ENCODE assay signal across 9 mouse cellular contexts in the genomic region with DNA sequence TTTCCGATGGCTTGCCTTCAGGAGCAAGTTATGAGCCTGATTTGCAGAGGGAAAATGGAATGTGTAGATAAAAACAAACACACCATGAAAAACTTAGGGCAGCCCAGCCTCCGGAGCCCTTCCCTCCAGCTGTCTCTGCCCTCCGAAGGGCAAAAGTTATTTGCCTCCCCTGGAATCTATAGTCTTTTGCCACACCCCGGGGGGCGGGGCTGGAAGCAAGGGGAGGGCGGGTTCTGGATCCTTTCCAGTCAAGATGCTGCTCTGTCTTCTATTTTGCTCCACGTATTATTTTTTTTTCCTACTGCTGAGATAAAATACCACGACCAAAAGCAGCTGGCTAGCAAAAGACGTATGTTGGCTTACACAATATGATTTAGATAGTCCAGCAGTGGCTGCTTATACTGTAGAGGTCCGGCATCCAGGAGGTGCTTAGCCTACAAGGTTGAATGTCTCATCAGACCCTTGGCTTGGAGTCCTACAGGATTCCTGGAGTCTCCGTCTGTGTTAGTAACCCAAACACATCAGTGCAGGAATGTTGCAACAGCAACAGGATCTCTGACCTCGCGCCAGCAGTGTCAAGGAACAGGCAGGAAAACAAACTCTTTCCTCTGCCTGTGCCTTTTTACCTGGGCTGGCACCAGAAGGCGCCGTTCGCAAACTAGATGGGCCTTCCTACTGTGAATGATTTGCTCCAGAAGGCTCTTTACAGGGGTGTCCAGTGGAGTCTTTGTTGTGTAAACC. TPM values are rescaled to one million over a fixed set of nuclear protein-coding genes. Genes with fewer than 3 reads are reported as not detected.
DNase-seq lines count a peak whose midpoint lies in the region; ATAC-seq lines count a peak whose summit lies in the region.
"Had no signal": no experiment of that assay in that cellular context is flagged by ENCODE, and none has a peak within 500 bp of the region (broad histone marks: within the 10 kb centered on the region; RNA-seq: fewer than 3 reads in every experiment).

No protein-coding gene starts in this region.

- intact Hi-C loops in left cerebral cortex, postnatal 25 days (cut with DNase I): no loop called here

- ATAC-seq in hindbrain, embryonic 14.5 days (ENCODE audit: low FRiP score): no peak
- ATAC-seq in liver, embryonic 16.5 days (ENCODE audit: low read depth): 0 out of 2 replicates have a peak, but pooled peaks have one; percentile 9
- ATAC-seq in stomach, embryonic 14.5 days (ENCODE audit: insufficient number of reproducible peaks, insufficient read depth, low FRiP score, low read depth): no peak

- no peak overlapping the region for H3K9ac ChIP-seq in hindbrain, embryonic 14.5 days
- H3K9ac ChIP-seq in liver, embryonic 16.5 days (ENCODE audit: low read depth, low read length): no peak overlapping the region
- no peak overlapping the region for H3K9ac ChIP-seq in stomach, embryonic 14.5 days (replicated peaks; ENCODE audit: low read depth, low read length)

- peak; percentile 40 for DNase-seq in adrenal gland, adult 2 months
- no peak for DNase-seq in adrenal gland, adult 18-20 months (ENCODE audit: low spot score in 2 of 2)
- DNase-seq in adipocyte (ENCODE audit: low spot score): peak; percentile 63
- DNase-seq in hindbrain, embryonic 14.5 days (ENCODE audit: low spot score): no peak
- DNase-seq in right cerebral cortex, postnatal 25 days: no peak
- no peak for DNase-seq in left cerebral cortex, postnatal 25 days (ENCODE audit: low spot score in 2 of 2)

- H3K4me2 ChIP-seq in hindbrain, embryonic 14.5 days (replicated peaks): peak overlapping the region; percentile 20; the same call in 1 of the 2 replicates
- H3K4me2 ChIP-seq in liver, embryonic 16.5 days (ENCODE audit: low read depth, low read length): peak overlapping the region; percentile 36; the same call in 1 of the 2 replicates
- H3K4me2 ChIP-seq in stomach, embryonic 14.5 days (replicated peaks; ENCODE audit: low read depth, low read length): peak overlapping the region; percentile 42

- no peak overlapping the region for H3K27ac ChIP-seq in hindbrain, embryonic 14.5 days
- H3K27ac ChIP-seq in liver, embryonic 16.5 days (ENCODE audit: low read length): no peak overlapping the region
- no peak overlapping the region for H3K27ac ChIP-seq in stomach, embryonic 14.5 days (ENCODE audit: low read length)

- H3K9me3 ChIP-seq in hindbrain, embryonic 14.5 days (ENCODE audit: control insufficient read depth, low read length): no peaks in the 10 kb centered on the region
- no peaks in the 10 kb centered on the region for H3K9me3 ChIP-seq in liver, embryonic 16.5 days (replicated peaks; ENCODE audit: control insufficient read depth, low read length)
- no peaks in the 10 kb centered on the region for H3K9me3 ChIP-seq in stomach, embryonic 14.5 days (ENCODE audit: control insufficient read depth, low read depth, low read length)

- H3K36me3 ChIP-seq in hindbrain, embryonic 14.5 days (replicated peaks; ENCODE audit: control insufficient read depth, insufficient read depth): no peaks in the 10 kb centered on the region
- no peaks in the 10 kb centered on the region for H3K36me3 ChIP-seq in liver, embryonic 16.5 days (ENCODE audit: control insufficient read depth, insufficient read depth)
- H3K36me3 ChIP-seq in stomach, embryonic 14.5 days (ENCODE audit: control insufficient read depth, insufficient read depth, low read length): no peaks in the 10 kb centered on the region

- no peaks in the 10 kb centered on the region; the same call in 1 of the 2 replicates for H3K27me3 ChIP-seq in hindbrain, embryonic 14.5 days (ENCODE audit: control insufficient read depth, insufficient read depth, low read length)
- H3K27me3 ChIP-seq in liver, embryonic 16.5 days (ENCODE audit: control insufficient read depth, insufficient read depth, low read depth, low read length): peaks cover 17% of the 10 kb centered on the region
- no peaks in the 10 kb centered on the region for H3K27me3 ChIP-seq in stomach, embryonic 14.5 days (ENCODE audit: control insufficient read depth, insufficient read depth, low read length)

- H3K4me3 ChIP-seq in hindbrain, embryonic 14.5 days (replicated peaks; ENCODE audit: low read length): no peak overlapping the region
- no peak overlapping the region for H3K4me3 ChIP-seq in liver, embryonic 16.5 days (ENCODE audit: low read depth, low read length)
- no peak overlapping the region for H3K4me3 ChIP-seq in stomach, embryonic 14.5 days (ENCODE audit: low read depth, low read length)
- H3K4me3 ChIP-seq: erythroblast, embryonic 14.5 days had no signal

- 7% methylated on average over 16 of the region's 16 CpGs for WGBS in hindbrain, embryonic 14.5 days
- WGBS in liver, embryonic 16.5 days (ENCODE audit: insufficient replicate concordance): 11% methylated on average over 16 of the region's 16 CpGs
- WGBS in stomach, embryonic 14.5 days: 2% methylated on average over 16 of the region's 16 CpGs

- H3K4me1 ChIP-seq in hindbrain, embryonic 14.5 days (replicated peaks; ENCODE audit: control insufficient read depth, insufficient read depth, low read length): peaks cover 7% of the 10 kb centered on the region
- peaks cover under 1% of the 10 kb centered on the region; the same call in 1 of the 2 replicates for H3K4me1 ChIP-seq in liver, embryonic 16.5 days (ENCODE audit: control insufficient read depth, low read depth, low read length)
- peaks cover 14% of the 10 kb centered on the region for H3K4me1 ChIP-seq in stomach, embryonic 14.5 days (ENCODE audit: control insufficient read depth, insufficient read depth, low read length)

RNA-seq across cellular contexts. Expression of a gene that starts 5.4 kb away (rescaled TPM):
- 10 to 100 TPM; 21.8 to 40.9 TPM for total RNA-seq in adrenal gland, adult 2 months (2021)
- 41.9 and 45.9 TPM in 2 replicates for polyA plus RNA-seq in adrenal gland, adult 2 months (2012; rRNA removed)
- 10 to 100 TPM; 26.3 to 26.9 TPM for total RNA-seq in adrenal gland, adult 18-20 months (2021)
- 54.1 and 56.2 TPM in 2 replicates for polyA plus RNA-seq in hindbrain, embryonic 14.5 days (2014; fragmentation: Nextera tagmentation; extraction: Ambion mirVana)
- 8.7 and 9.3 TPM in 2 replicates for polyA plus RNA-seq in liver, embryonic 16.5 days (2015; fragmentation: Nextera tagmentation; extraction: Ambion mirVana)
- polyA plus RNA-seq in stomach, embryonic 14.5 days (2014; fragmentation: Nextera tagmentation; extraction: Ambion mirVana): 36.0 and 36.2 TPM in 2 replicates
- 100 to 1,000 TPM in 1 of 2 experiments, 10 to 100 TPM in 1; 92.8 to 100 TPM for total RNA-seq in left cerebral cortex, postnatal 25 days (2021)

Comparison
In these comparisons a context has a peak if more than half of its experiments do, and no peak if none do; other contexts are left out.
1. DNase-seq: peak in adrenal gland, adult 2 months (single experiment) and adipocyte (single experiment); none in adrenal gland, adult 18-20 months (0 of 2), hindbrain, embryonic 14.5 days (single experiment), right cerebral cortex, postnatal 25 days (single experiment) and left cerebral cortex, postnatal 25 days (0 of 2).
2. Peak in every context shown above with its lines, with median percentiles within 50 percentile points of each other: H3K4me2 ChIP-seq.